Mouse (Mus musculus) limb, embryonic 10.5 days (tissue): ENCODE data around the gene Dnajc7. TPM values are rescaled to one million over a fixed set of nuclear protein-coding genes. Genes with fewer than 3 reads are reported as not detected.

Experiments used
- polyA plus RNA-seq: library from polyadenylated mRNA; unstranded; fragments of >200 nt; fragmentation: Nextera tagmentation; extraction: Ambion mirVana; gene quantifications from 2 replicates; pipeline ENCODE4 v1.2.1, GENCODE M21; 2016

The Dnajc7 gene
- polyA plus RNA-seq, 1 experiment from 2014 or later: 281 TPM

Other genes starting within 250 kb of the Dnajc7 start
- gene Jup, start 222.4 kb downstream of the Dnajc7 start, polyA plus RNA-seq: 35.6 and 41.8 TPM in 2 replicates
- 33.9 and 45.3 TPM in 2 replicates for gene P3h4, start 205.3 kb downstream of the Dnajc7 start, polyA plus RNA-seq
- gene Fkbp10, start 204.5 kb downstream of the Dnajc7 start, polyA plus RNA-seq: 67.6 and 89.5 TPM in 2 replicates
- 149 and 173 TPM in 2 replicates for gene Nt5c3b, start 178.4 kb downstream of the Dnajc7 start, polyA plus RNA-seq
- 0.63 and 0.69 TPM in 2 replicates for gene Klhl10, start 178.3 kb downstream of the Dnajc7 start, polyA plus RNA-seq
- 7.9 and 10.4 TPM in 2 replicates for gene Klhl11, start 147.4 kb downstream of the Dnajc7 start, polyA plus RNA-seq
- 260 and 263 TPM in 2 replicates for gene Acly, start 92.2 kb downstream of the Dnajc7 start, polyA plus RNA-seq
- gene Ttc25, start 74.6 kb downstream of the Dnajc7 start, polyA plus RNA-seq: 1.1 and 1.2 TPM in 2 replicates
- gene Cnp, start 45.3 kb downstream of the Dnajc7 start, polyA plus RNA-seq: 13.1 and 23.0 TPM in 2 replicates
- 86.2 and 95.5 TPM in 2 replicates for gene Nkiras2, start 924 bp downstream of the Dnajc7 start, polyA plus RNA-seq
- gene Zfp385c, start 72.3 kb upstream of the Dnajc7 start, polyA plus RNA-seq: 0.15 and 0.16 TPM in 2 replicates
- gene Dhx58, start 84.1 kb upstream of the Dnajc7 start, polyA plus RNA-seq: 3.1 and 4.4 TPM in 2 replicates
- 77.2 and 87.7 TPM in 2 replicates for gene Kat2a, start 92.3 kb upstream of the Dnajc7 start, polyA plus RNA-seq
- 0.31 and 0.56 TPM in 2 replicates for gene Hspb9, start 93.7 kb upstream of the Dnajc7 start, polyA plus RNA-seq
- 13.1 and 16.8 TPM in 2 replicates for gene Rab5c, start 118.0 kb upstream of the Dnajc7 start, polyA plus RNA-seq
- gene Kcnh4, start 139.8 kb upstream of the Dnajc7 start, polyA plus RNA-seq: not detected in 2 replicates
- not detected in 2 replicates for gene Hcrt, start 142.8 kb upstream of the Dnajc7 start, polyA plus RNA-seq
- 3.5 and 4.3 TPM in 2 replicates for gene Ghdc, start 150.8 kb upstream of the Dnajc7 start, polyA plus RNA-seq
- gene Stat5b, start 230.6 kb upstream of the Dnajc7 start, polyA plus RNA-seq: 15.4 and 15.6 TPM in 2 replicates
- gene Stat5a, start 239.2 kb upstream of the Dnajc7 start, polyA plus RNA-seq: 2.1 and 2.7 TPM in 2 replicates